Mouse (Mus musculus) hindlimb bud, embryonic 11.5 days (tissue): ENCODE data around the gene Hes5.

Experiments
- DNase-seq: peaks from one replicate; pipeline ENCODE4 v3.0.0-alpha.2; 2012; ENCODE audit warnings: low read depth, low spot score; ENCODE audit errors: extremely low spot score

The Hes5 gene

GRCm38 (mm10) chr4:155009216-155009615, 48.5 kb downstream of the Hes5 start:
- DNase-seq = no peak

- no peak for DNase-seq
Observed at GRCm38 (mm10) chr4:155010870-155011269, 50.1 kb downstream of the Hes5 start.

GRCm38 (mm10) chr4:155011312-155012025, 50.7 kb downstream of the Hes5 start:
- DNase-seq = no peak
